Mouse (Mus musculus): ENCODE measurements around the gene C1ql4. TPM values are rescaled to one million over a fixed set of nuclear protein-coding genes. Genes with fewer than 3 reads are reported as not detected.

C1ql4 gene
- total and polyA plus RNA-seq, 2 experiments from 2014 or later, result 9.2 to 17.7 TPM

DNA sequence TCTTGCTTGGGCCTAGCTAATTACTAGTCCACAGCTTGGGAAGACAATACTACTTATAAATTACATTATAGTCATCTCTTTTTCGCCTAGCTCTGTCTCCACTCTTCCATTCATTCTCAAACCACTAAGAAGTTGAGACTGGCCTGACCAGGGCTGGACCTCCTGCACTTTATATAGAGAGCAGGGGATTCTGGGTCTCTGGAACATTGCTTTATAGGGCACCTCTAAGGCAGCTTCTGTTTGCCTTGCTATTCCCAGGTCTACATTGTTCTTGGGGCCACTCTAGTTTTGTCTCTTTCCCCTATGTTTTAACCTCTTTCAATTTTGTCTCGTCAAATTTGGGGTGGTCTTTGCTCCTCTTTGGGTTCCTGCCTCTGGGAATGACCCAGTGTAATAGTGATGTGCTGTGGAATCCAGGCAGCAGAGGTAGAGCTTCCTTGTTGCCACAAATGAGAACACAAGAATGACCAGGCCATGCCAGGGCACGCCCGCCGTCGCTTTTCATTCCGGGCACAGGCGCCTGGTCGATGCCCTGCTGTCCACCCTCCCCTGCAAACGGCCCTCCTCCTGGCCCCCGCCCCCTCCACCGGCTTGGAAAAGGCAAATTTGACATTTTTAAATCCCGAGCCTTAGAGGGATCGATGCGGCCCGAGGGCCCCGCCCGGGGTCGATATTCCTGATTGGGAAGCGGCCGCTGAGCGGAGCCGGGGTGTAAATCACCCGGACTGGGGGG, 8.6 kb upstream of the C1ql4 start:
- H3K9me3 ChIP-seq (ENCODE audit: low read length), result no peaks in the 10 kb centered on the region
- peaks cover 31% of the 10 kb centered on the region for H3K27me3 ChIP-seq (ENCODE audit: insufficient read depth, low read length)
- H3K4me1 ChIP-seq (ENCODE audit: insufficient read depth, low read length), result peaks cover 14% of the 10 kb centered on the region
- 0 out of 2 replicates have a peak overlapping the region, but pooled peaks have one; percentile 4 for H3K9ac ChIP-seq (replicated peaks; ENCODE audit: low read length, poor library complexity, severe bottlenecking)
- ATAC-seq (ENCODE audit: low FRiP score) (no peak), DNase-seq (ENCODE audit: low spot score) (no peak)
- peak overlapping the region; percentile 73 for H3K4me2 ChIP-seq (ENCODE audit: low read depth, low read length, poor library complexity, severe bottlenecking)
- no peaks in the 10 kb centered on the region for H3K36me3 ChIP-seq (ENCODE audit: insufficient read depth, low read length)
- 8% methylated on average over 24 of the region's 24 CpGs for WGBS
- peak overlapping the region; percentile 36 for H3K4me3 ChIP-seq (ENCODE audit: low read depth, low read length)
- H3K27ac ChIP-seq (ENCODE audit: low read depth, low read length), result no peak overlapping the region
- no peak for TF ChIP-seq CTCF (IDR thresholded peaks at IDR 0.05)

DNA sequence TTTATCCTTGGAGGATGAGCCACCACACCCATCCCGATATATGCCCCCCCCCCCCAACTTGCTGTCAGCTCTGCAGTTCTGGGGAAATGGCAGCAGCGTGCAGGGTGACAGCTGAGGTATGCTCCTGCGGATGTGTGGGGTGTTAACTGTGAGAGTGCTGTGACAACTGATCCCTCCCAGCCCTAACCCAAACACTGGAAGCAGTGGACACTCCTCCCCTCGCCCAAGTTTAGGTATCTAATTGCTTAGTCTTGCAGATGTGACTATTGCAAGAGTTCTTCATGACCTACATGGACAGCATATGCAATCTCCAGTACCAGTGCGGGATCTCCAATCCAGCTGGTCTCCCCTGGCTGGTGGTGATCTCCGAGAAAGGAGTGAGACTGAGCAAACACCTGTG, 7.7 kb upstream of the C1ql4 start:
- H3K36me3 ChIP-seq (ENCODE audit: insufficient read depth, low read length), result no peaks in the 10 kb centered on the region
- no peak for TF ChIP-seq CTCF (IDR thresholded peaks at IDR 0.05)
- ATAC-seq (ENCODE audit: low FRiP score), result no peak
- H3K4me3 ChIP-seq (ENCODE audit: low read depth, low read length), result no peak overlapping the region
- H3K9ac ChIP-seq (replicated peaks; ENCODE audit: low read length, poor library complexity, severe bottlenecking), result no peak overlapping the region
- WGBS, result 27% methylated on average over 6 of the region's 6 CpGs
- peaks cover 14% of the 10 kb centered on the region for H3K4me1 ChIP-seq (ENCODE audit: insufficient read depth, low read length)
- no peaks in the 10 kb centered on the region for H3K9me3 ChIP-seq (ENCODE audit: low read length)
- H3K27me3 ChIP-seq (ENCODE audit: insufficient read depth, low read length), result peaks cover 33% of the 10 kb centered on the region
- H3K27ac ChIP-seq (ENCODE audit: low read depth, low read length), result no peak overlapping the region
- H3K4me2 ChIP-seq (ENCODE audit: low read depth, low read length, poor library complexity, severe bottlenecking), result no peak overlapping the region
- DNase-seq (ENCODE audit: low spot score), result no peak

GRCm38 (mm10) chr15:99094631-99095270, 7.1 kb upstream of the C1ql4 start:
- H3K9ac ChIP-seq (replicated peaks; ENCODE audit: low read length, poor library complexity, severe bottlenecking), result no peak overlapping the region
- H3K4me1 ChIP-seq (ENCODE audit: insufficient read depth, low read length), result peaks cover 14% of the 10 kb centered on the region
- TF ChIP-seq CTCF (IDR thresholded peaks at IDR 0.05), result no peak
- no peaks in the 10 kb centered on the region for H3K36me3 ChIP-seq (ENCODE audit: insufficient read depth, low read length)
- peaks cover 36% of the 10 kb centered on the region for H3K27me3 ChIP-seq (ENCODE audit: insufficient read depth, low read length)
- H3K27ac ChIP-seq (ENCODE audit: low read depth, low read length), result no peak overlapping the region
- no peaks in the 10 kb centered on the region for H3K9me3 ChIP-seq (ENCODE audit: low read length)
- DNase-seq (ENCODE audit: low spot score) (peak; percentile 48), ATAC-seq (ENCODE audit: low FRiP score) (no peak)
- WGBS, result 4% methylated on average over 27 of the region's 27 CpGs
- H3K4me2 ChIP-seq (ENCODE audit: low read depth, low read length, poor library complexity, severe bottlenecking), result peak overlapping the region; percentile 24; the same call in 1 of the 2 replicates
- no peak overlapping the region for H3K4me3 ChIP-seq (ENCODE audit: low read depth, low read length)

DNA sequence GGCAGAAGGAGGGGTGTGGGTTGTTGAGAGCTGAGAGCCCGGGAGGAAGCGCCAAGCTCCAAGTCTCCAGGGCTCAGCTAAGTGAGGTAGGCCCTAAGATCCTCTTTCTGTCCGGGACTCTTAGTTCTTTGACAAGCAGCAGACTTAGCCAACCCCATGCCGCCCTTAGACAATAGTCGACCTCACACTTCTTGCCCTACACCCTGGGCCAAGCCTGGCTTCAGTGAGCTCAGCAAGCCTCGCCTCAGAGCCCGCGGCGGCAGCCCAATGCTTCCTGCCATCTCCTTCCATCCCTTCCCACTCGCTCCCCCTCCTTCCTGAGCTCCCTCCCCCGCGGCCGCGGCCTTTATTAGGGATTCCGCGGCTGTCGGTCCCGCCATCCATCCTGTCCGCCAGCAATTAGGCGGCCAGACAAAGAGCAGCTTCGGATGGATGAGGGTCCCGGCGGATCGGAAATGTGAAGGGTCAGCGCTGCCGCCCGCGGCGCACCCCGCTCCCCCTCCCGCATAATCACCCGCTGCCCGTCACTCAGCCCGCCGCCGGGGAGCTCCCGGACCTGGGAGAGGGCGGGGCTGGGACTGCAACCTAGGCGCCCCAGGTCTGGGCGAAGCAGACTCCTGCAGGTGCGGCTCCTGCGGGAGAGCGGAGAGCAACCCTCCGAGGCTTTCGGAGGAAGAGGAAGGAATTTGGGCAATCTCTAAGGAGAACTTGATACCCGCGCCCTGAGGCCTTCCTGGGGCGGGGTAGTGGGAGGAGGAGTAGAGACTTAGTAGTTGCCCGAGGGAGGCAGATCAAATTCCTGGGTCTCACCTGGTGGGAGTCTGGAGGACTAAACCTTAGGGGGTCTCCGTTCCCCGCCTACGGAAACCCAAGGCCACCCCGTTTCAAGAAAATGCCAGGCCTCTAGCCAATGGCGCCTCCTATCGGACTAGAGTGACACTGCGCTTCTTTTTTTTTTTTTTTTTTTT, 6.0 kb upstream of the C1ql4 start:
- Histone ChIP-seq H3K4me1 (ENCODE audit: insufficient read depth, low read length) (peaks cover 14% of the 10 kb centered on the region), H3K4me3 (ENCODE audit: low read depth, low read length) (peak overlapping the region; percentile 46), H3K9ac (replicated peaks; ENCODE audit: low read length, poor library complexity, severe bottlenecking) (peak overlapping the region; percentile 62), H3K27ac (ENCODE audit: low read depth, low read length) (no peak overlapping the region), H3K9me3 (ENCODE audit: low read length) (no peaks in the 10 kb centered on the region), H3K4me2 (ENCODE audit: low read depth, low read length, poor library complexity, severe bottlenecking) (peak overlapping the region; percentile 92), H3K27me3 (ENCODE audit: insufficient read depth, low read length) (peaks cover 39% of the 10 kb centered on the region), H3K36me3 (ENCODE audit: insufficient read depth, low read length) (no peaks in the 10 kb centered on the region)
- DNase-seq (ENCODE audit: low spot score), result peak; percentile 52
- no peak; the same call in 1 of the 2 replicates for ATAC-seq (ENCODE audit: low FRiP score)
- peak; percentile 66 for TF ChIP-seq CTCF (IDR thresholded peaks at IDR 0.05)
- 2% methylated on average over 56 of the region's 56 CpGs for WGBS

GRCm38 (mm10) chr15:99092870-99093269, 5.3 kb upstream of the C1ql4 start, which contains the start of gene Dnajc22:
Gene Dnajc22, plus strand, starts transcription at chr15:99093170.
- peak within 1 kb of the TSS; percentile 46 for H3K4me3 ChIP-seq (ENCODE audit: low read depth, low read length)
- H3K27me3 ChIP-seq (ENCODE audit: insufficient read depth, low read length), result peaks cover 37% of the 10 kb centered on the region
- 37% methylated on average over 8 of the region's 8 CpGs for WGBS
- no peaks in the 10 kb centered on the region for H3K9me3 ChIP-seq (ENCODE audit: low read length)
- TF ChIP-seq CTCF (IDR thresholded peaks at IDR 0.05), result no peak
- peak within 1 kb of the TSS; percentile 92 for H3K4me2 ChIP-seq (ENCODE audit: low read depth, low read length, poor library complexity, severe bottlenecking)
- ATAC-seq (ENCODE audit: low FRiP score) (no peak), DNase-seq (ENCODE audit: low spot score) (no peak)
- H3K27ac ChIP-seq (ENCODE audit: low read depth, low read length), result no peak within 1 kb of the TSS
- H3K4me1 ChIP-seq (ENCODE audit: insufficient read depth, low read length), result peaks cover 9% of the 10 kb centered on the region
- H3K36me3 ChIP-seq (ENCODE audit: insufficient read depth, low read length), result no peaks in the 10 kb centered on the region
- H3K9ac ChIP-seq (replicated peaks; ENCODE audit: low read length, poor library complexity, severe bottlenecking), result peak within 1 kb of the TSS; percentile 62

Data from midbrain, postnatal 0 days (tissue).